Mouse (Mus musculus) olfactory bulb, adult 2 months (tissue): ENCODE results near the gene Rasal2.

Source experiments
- CTCF ChIP-seq: fragments of 200-500 bp; IDR thresholded peaks from 2 replicates; pipeline ENCODE4 v1.5.1; 2012; ENCODE audit warnings: low read depth, mild to moderate bottlenecking, low read length, moderate library complexity; ENCODE audit not compliant: insufficient read depth
- POLR2A ChIP-seq: fragments of 200-500 bp; IDR thresholded peaks from 2 replicates; pipeline ENCODE4 v1.6.1; 2012; ENCODE audit warnings: mild to moderate bottlenecking, low read depth, low read length, moderate library complexity; ENCODE audit not compliant: insufficient read depth

DNA sequence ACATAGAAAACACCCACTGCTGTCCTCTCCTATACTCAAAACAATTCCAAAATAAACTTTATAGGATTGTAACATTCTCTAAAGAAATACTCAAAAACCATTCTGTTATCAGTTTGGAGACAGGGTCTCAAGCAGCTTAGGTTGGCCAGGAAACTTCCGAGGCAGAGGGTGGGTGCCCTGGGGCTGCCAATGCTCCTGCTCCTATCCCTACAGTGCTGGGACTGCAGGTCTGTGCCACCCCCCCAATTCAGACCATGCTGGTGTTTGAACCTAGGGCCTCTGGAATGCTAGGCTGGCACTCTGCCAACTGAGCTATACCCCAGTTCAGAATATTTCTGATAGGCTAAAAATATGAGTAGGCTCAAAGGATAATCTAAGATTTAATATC is 274.5 kb downstream of the Rasal2 start:
- TF ChIP-seq POLR2A: no peak
- no peak for TF ChIP-seq CTCF
